Mouse (Mus musculus): ENCODE results near the gene Hoxa1.

Gene Hoxa1

GRCm38 (mm10) chr6:52189909-52190308 is 31.8 kb upstream of the Hoxa1 start:
- DNase-seq (ENCODE audit: low read depth), result no peak

- DNase-seq (ENCODE audit: low read depth), result peak; percentile 72
Observed at GRCm38 (mm10) chr6:52189172-52189591, 31.1 kb upstream of the Hoxa1 start.

GRCm38 (mm10) chr6:52186500-52186899 is 28.4 kb upstream of the Hoxa1 start:
- DNase-seq (ENCODE audit: low read depth), result peak; percentile 45

GRCm38 (mm10) chr6:52185834-52186233 is 27.7 kb upstream of the Hoxa1 start:
- no peak for DNase-seq (ENCODE audit: low read depth)

- DNase-seq (ENCODE audit: low read depth), result peak; percentile 87
Observed at GRCm38 (mm10) chr6:52185222-52185621, 27.1 kb upstream of the Hoxa1 start.

GRCm38 (mm10) chr6:52184668-52185067 is 26.6 kb upstream of the Hoxa1 start:
- DNase-seq (ENCODE audit: low read depth), result peak; percentile 79

- peak; percentile 56 for DNase-seq (ENCODE audit: low read depth)
Observed at GRCm38 (mm10) chr6:52183311-52184080, 25.4 kb upstream of the Hoxa1 start.

GRCm38 (mm10) chr6:52182793-52183192 is 24.7 kb upstream of the Hoxa1 start:
- DNase-seq (ENCODE audit: low read depth), result peak; percentile 34

GRCm38 (mm10) chr6:52182030-52182429 is 23.9 kb upstream of the Hoxa1 start:
- no peak for DNase-seq (ENCODE audit: low read depth)

- no peak for DNase-seq (ENCODE audit: low read depth)
Observed at GRCm38 (mm10) chr6:52180726-52181125, 22.6 kb upstream of the Hoxa1 start.

- DNase-seq (ENCODE audit: low read depth), result peak; percentile 65
Observed at GRCm38 (mm10) chr6:52180213-52180710, 22.1 kb upstream of the Hoxa1 start.

- DNase-seq (ENCODE audit: low read depth), result no peak
Observed at GRCm38 (mm10) chr6:52179690-52180089, 21.6 kb upstream of the Hoxa1 start.

GRCm38 (mm10) chr6:52178918-52179665 is 21.0 kb upstream of the Hoxa1 start:
- DNase-seq (ENCODE audit: low read depth), result peak; percentile 60

- DNase-seq (ENCODE audit: low read depth), result peak; percentile 53
Observed at GRCm38 (mm10) chr6:52177806-52178205, 19.7 kb upstream of the Hoxa1 start.

GRCm38 (mm10) chr6:52177061-52177735 is 19.1 kb upstream of the Hoxa1 start, which contains the start of gene 5730596B20Rik:
Gene 5730596B20Rik (plus strand): TSS chr6:52177498.
- peak; percentile 84 for DNase-seq (ENCODE audit: low read depth)

GRCm38 (mm10) chr6:52176391-52176790 is 18.3 kb upstream of the Hoxa1 start:
- no peak for DNase-seq (ENCODE audit: low read depth)

- DNase-seq (ENCODE audit: low read depth), result peak; percentile 72
Observed at GRCm38 (mm10) chr6:52175864-52176263, 17.7 kb upstream of the Hoxa1 start.

- peak; percentile 76 for DNase-seq (ENCODE audit: low read depth)
Observed at GRCm38 (mm10) chr6:52174968-52175751, 17.0 kb upstream of the Hoxa1 start.

GRCm38 (mm10) chr6:52173648-52174047 is 15.5 kb upstream of the Hoxa1 start:
- no peak for DNase-seq (ENCODE audit: low read depth)

GRCm38 (mm10) chr6:52172501-52172900 is 14.4 kb upstream of the Hoxa1 start:
- DNase-seq (ENCODE audit: low read depth), result peak; percentile 95

GRCm38 (mm10) chr6:52171938-52172337 is 13.8 kb upstream of the Hoxa1 start:
- DNase-seq (ENCODE audit: low read depth), result no peak

- DNase-seq (ENCODE audit: low read depth), result peak; percentile 94
Observed at GRCm38 (mm10) chr6:52171331-52171730, 13.2 kb upstream of the Hoxa1 start.

Measured in NIH3T3 (cell line).